In the genomic region with DNA sequence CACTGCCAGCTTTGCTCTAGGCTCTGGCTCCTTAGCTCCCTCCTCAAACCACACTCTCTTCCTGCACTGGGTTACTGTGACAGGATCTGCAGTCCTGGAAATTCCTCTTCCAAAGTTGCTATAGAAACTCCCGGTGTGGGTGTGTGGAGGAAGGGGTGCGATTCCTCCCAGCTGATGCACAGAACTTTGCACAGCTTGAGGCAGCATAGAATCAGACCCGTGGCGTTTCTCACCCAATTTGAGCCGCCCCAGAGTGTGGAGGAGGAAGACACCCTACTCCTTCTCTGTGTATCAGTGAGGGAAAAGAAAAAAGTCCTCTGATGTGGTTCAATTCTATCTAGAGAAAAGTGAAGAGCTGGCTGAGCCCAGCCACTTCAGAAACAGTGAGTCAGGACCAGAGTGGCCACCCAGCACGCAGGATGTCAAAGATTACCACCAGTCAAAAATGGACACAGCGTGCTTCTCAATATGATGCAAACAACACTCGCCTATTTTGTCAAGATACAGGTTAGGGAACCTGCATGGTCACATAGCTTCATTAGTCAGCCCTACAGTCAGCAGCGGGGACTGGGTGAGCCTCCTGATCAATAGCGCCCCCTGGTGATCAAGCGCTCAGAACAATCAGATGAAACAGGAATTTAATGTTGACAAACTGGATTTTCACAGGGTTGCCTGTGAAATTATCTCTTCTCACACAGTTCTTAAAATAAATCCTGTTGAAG, we compare ENCODE assay signal across 9 mouse cellular contexts.
DNase-seq lines count a peak whose midpoint lies in the region; ATAC-seq and TF ChIP-seq lines count a peak whose summit lies in the region.
"Had no signal": no experiment of that assay in that cellular context is flagged by ENCODE, and none has a peak within 500 bp of the region (broad histone marks: within the 10 kb centered on the region; RNA-seq: fewer than 3 reads in every experiment).

No protein-coding gene starts in this region.

- DNase-seq in gastrocnemius, adult 2 months: no peak
- DNase-seq in gastrocnemius, adult 8-10 months (ENCODE audit: low spot score in 2 of 2): no peak
- peak; percentile 50 for DNase-seq in ES-CJ7 (ENCODE audit: low read depth, low spot score)
- peak; percentile 60 for DNase-seq in cerebellum, postnatal 36 days
- DNase-seq in left cerebral cortex, adult 8-10 months (ENCODE audit: low spot score in 2 of 2): peak; percentile 59 to 92
- no peak for DNase-seq in B cell, adult 2 months

- no peaks in the 10 kb centered on the region for H3K27me3 ChIP-seq in hindbrain, embryonic 12.5 days

- H3K4me3 ChIP-seq in gastrocnemius, adult 2 months: no peak overlapping the region
- H3K4me3 ChIP-seq in hindbrain, embryonic 12.5 days: no peak overlapping the region
- H3K4me3 ChIP-seq in olfactory bulb, adult 2 months (ENCODE audit: insufficient read depth, low read depth, low read length): no peak overlapping the region
- H3K4me3 ChIP-seq: heart, embryonic 13.5 days had no signal

- peak; percentile 48 for TF ChIP-seq CTCF in gastrocnemius, adult 2 months (IDR thresholded peaks at IDR 0.05)
- peak; percentile 23; the same call in 1 of the 2 replicates for TF ChIP-seq CTCF in olfactory bulb, adult 2 months (IDR thresholded peaks at IDR 0.05; ENCODE audit: insufficient read depth, low read depth, low read length)

- no peak for TF ChIP-seq POLR2A in olfactory bulb, adult 2 months (IDR thresholded peaks at IDR 0.05; ENCODE audit: insufficient read depth, low read depth, low read length)

- 0 out of 2 replicates have a peak, but pooled peaks have one; percentile 48 for ATAC-seq in hindbrain, embryonic 12.5 days (ENCODE audit: low FRiP score)

- no peak overlapping the region for H3K4me2 ChIP-seq in hindbrain, embryonic 12.5 days (replicated peaks)
- H3K4me2 ChIP-seq: heart, embryonic 13.5 days had no signal

- H3K9ac ChIP-seq in hindbrain, embryonic 12.5 days: no peak overlapping the region
- H3K9ac ChIP-seq: heart, embryonic 13.5 days had no signal

- no peaks in the 10 kb centered on the region for H3K36me3 ChIP-seq in hindbrain, embryonic 12.5 days
- H3K36me3 ChIP-seq: heart, embryonic 13.5 days had no signal

- intact Hi-C loops in gastrocnemius, adult 2 months (cut with DNase I): no loop called here

- H3K27ac ChIP-seq in gastrocnemius, adult 2 months: no peak overlapping the region
- no peak overlapping the region for H3K27ac ChIP-seq in hindbrain, embryonic 12.5 days
- H3K27ac ChIP-seq in olfactory bulb, adult 2 months (ENCODE audit: insufficient read depth, low read depth, low read length): peak overlapping the region; percentile 79
- H3K27ac ChIP-seq: heart, embryonic 13.5 days had no signal

- no peaks in the 10 kb centered on the region for H3K4me1 ChIP-seq in hindbrain, embryonic 12.5 days
- H3K4me1 ChIP-seq in olfactory bulb, adult 2 months (ENCODE audit: control insufficient read depth, insufficient read depth, low read length): peaks cover 11% of the 10 kb centered on the region
- H3K4me1 ChIP-seq: heart, embryonic 13.5 days had no signal

- H3K9me3 ChIP-seq in hindbrain, embryonic 12.5 days (replicated peaks): no peaks in the 10 kb centered on the region
- H3K9me3 ChIP-seq: heart, embryonic 13.5 days had no signal

- WGBS in hindbrain, embryonic 12.5 days: 32% methylated on average over 11 of the region's 11 CpGs
- WGBS in olfactory bulb, adult 2 months: 17% methylated on average over 11 of the region's 11 CpGs

Comparison
In these comparisons a context has a peak if more than half of its experiments do, and no peak if none do; other contexts are left out.
1. DNase-seq: peak in ES-CJ7 (single experiment), cerebellum, postnatal 36 days (2 of 2) and left cerebral cortex, adult 8-10 months (2 of 2); none in gastrocnemius, adult 2 months (single experiment), gastrocnemius, adult 8-10 months (0 of 2) and B cell, adult 2 months (0 of 2).